Mouse (Mus musculus) lung, adult 2 months (tissue): ENCODE data around the gene Ing4.

Experiments used
- CTCF ChIP-seq: fragments of 200-500 bp; IDR thresholded peaks from 2 replicates; pipeline ENCODE4 v1.5.1; 2011; ENCODE audit warnings: mild to moderate bottlenecking, low read length, control low read depth; ENCODE audit not compliant: insufficient read depth
- POLR2A ChIP-seq: fragments of 200-500 bp; IDR thresholded peaks from 2 replicates; pipeline ENCODE4 v1.6.1; 2011; ENCODE audit warnings: low read depth, mild to moderate bottlenecking, control low read depth, low read length, borderline replicate concordance; ENCODE audit errors: extremely low read depth

- TF ChIP-seq POLR2A (no peak), CTCF (no peak)
These were observed 34.5 kb upstream of the Ing4 start for GRCm38 (mm10) chr6:125005086-125005485.
